Mouse (Mus musculus) lung, adult 2 months (tissue): ENCODE measurements around the gene Pck1.

Experiments
- CTCF ChIP-seq: fragments of 200-500 bp; IDR thresholded peaks from 2 replicates; pipeline ENCODE4 v1.5.1; 2011; ENCODE audit warnings: mild to moderate bottlenecking, low read length, control low read depth; ENCODE audit not compliant: insufficient read depth
- POLR2A ChIP-seq: fragments of 200-500 bp; IDR thresholded peaks from 2 replicates; pipeline ENCODE4 v1.6.1; 2011; ENCODE audit warnings: low read depth, mild to moderate bottlenecking, control low read depth, low read length, borderline replicate concordance; ENCODE audit errors: extremely low read depth

DNA sequence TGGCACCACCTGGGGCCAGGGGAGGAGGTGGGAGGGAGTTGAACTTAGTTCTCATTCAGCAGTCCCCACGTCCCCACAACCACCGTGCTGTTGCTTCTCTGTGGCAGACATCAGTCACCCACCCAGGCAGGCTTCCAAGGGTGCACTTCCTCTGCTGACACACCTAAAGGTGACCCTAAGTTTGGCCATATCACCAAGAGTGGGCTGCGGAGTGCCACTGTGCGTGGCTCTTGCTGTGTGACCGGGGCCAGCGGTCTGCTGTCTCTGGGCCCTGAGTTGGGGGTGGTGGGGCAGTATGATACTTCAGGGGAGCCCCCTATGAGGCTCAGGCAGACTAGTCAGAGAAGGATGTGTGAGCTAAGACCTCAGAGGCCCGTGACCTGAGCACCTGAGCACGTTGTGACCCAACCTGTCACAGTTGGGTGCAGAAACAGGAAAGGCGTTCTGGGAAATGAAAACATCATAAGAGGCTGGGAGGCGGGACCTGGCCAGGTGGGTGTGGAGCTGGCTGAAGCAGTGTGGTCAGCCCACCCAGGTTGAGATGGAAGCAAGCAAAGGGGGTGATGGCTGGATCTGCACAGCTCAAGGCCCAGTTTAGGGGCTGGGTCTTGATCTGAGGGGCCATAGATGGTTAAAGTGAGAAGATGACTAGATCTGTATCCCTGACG lies 28.0 kb downstream of the Pck1 start:
- no peak for TF ChIP-seq CTCF
- TF ChIP-seq POLR2A = no peak
